Mouse (Mus musculus) liver, postnatal 0 days (tissue): ENCODE results near the gene Actr5.

Experiments used
- CTCF ChIP-seq: sonication (generic); IDR thresholded peaks from 2 replicates; pipeline ENCODE4 v1.5.1; 2016; ENCODE audit warnings: antibody characterized with exemption, low read depth
- EP300 ChIP-seq: IDR thresholded peaks from 2 replicates; pipeline ENCODE4 v1.6.1; 2016; ENCODE audit warnings: antibody characterized with exemption, low read depth, mild to moderate bottlenecking

DNA sequence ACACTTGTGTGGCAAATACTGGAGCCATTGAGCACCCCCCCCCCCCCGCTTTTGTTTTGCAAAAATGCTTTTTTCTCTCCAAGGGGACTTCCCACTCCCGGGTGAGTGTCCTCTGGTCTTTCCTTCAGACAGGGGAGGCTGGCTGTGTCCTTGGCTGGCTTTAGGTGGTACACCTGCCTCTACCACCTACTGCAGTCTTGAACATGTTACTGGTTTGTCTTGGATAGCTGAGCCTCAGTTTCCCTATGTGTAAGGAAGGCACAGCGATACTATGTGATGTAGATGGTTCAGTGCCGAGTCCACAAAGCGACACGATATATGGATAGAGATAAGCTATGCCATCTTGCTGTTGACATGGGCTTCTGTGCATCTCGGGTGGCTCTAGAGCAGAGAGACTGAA lies 50.1 kb downstream of the Actr5 start:
- TF ChIP-seq CTCF (no peak), EP300 (no peak)
